Mouse (Mus musculus): ENCODE results near the gene Tssk2. TPM values are rescaled to one million over a fixed set of nuclear protein-coding genes. Genes with fewer than 3 reads are reported as not detected.

The Tssk2 gene
- polyA plus RNA-seq, 1 experiment from 2014 or later = not detected

- Histone ChIP-seq H3K36me3 (no peaks in the 10 kb centered on the region), H3K4me2 (replicated peaks) (no peak overlapping the region), H3K27me3 (no peaks in the 10 kb centered on the region), H3K4me1 (0 out of 2 replicates have a peak, but pooled peaks cover 2% of the 10 kb centered on the region), H3K27ac (replicated peaks) (no peak overlapping the region), H3K4me3 (replicated peaks) (no peak overlapping the region), H3K9ac (no peak overlapping the region), H3K9me3 (replicated peaks) (no peaks in the 10 kb centered on the region)
- WGBS = 23% methylated on average over 2 of the region's 2 CpGs
- ATAC-seq (ENCODE audit: insufficient number of reproducible peaks, low FRiP score, low TSS enrichment, low read depth) = peak; percentile 47; the same call in 1 of the 2 replicates
Measured at GRCm38 (mm10) chr16:17949421-17949877, 51.0 kb downstream of the Tssk2 start.

Other genes starting within 250 kb of the Tssk2 start
- 45.9 and 54.6 TPM in 2 replicates for gene Med15, start 165.7 kb upstream of the Tssk2 start, polyA plus RNA-seq (2015; fragmentation: Nextera tagmentation; extraction: Ambion mirVana)
- 91.5 and 93.4 TPM in 2 replicates for gene Klhl22, start 139.0 kb upstream of the Tssk2 start, polyA plus RNA-seq (2015; fragmentation: Nextera tagmentation; extraction: Ambion mirVana)
- gene Scarf2, start 101.4 kb upstream of the Tssk2 start, polyA plus RNA-seq (2015; fragmentation: Nextera tagmentation; extraction: Ambion mirVana) = 40.7 and 43.4 TPM in 2 replicates
- gene B830017H08Rik, start 65.5 kb upstream of the Tssk2 start, polyA plus RNA-seq (2015; fragmentation: Nextera tagmentation; extraction: Ambion mirVana) = 0.30 and 0.52 TPM in 2 replicates
- gene Car15, start 60.3 kb upstream of the Tssk2 start, polyA plus RNA-seq (2015; fragmentation: Nextera tagmentation; extraction: Ambion mirVana) = 2.8 and 3.9 TPM in 2 replicates
- 0.22 and 0.29 TPM in 2 replicates for gene Gm20518, start 7.0 kb upstream of the Tssk2 start, polyA plus RNA-seq (2015; fragmentation: Nextera tagmentation; extraction: Ambion mirVana)
- gene Tssk1, start 4.4 kb upstream of the Tssk2 start, polyA plus RNA-seq (2015; fragmentation: Nextera tagmentation; extraction: Ambion mirVana) = not detected in 2 replicates
- 86.0 and 90.2 TPM in 2 replicates for gene Dgcr2, start 75 bp upstream of the Tssk2 start, polyA plus RNA-seq (2015; fragmentation: Nextera tagmentation; extraction: Ambion mirVana)
- gene Ess2, start 12.7 kb downstream of the Tssk2 start, polyA plus RNA-seq (2015; fragmentation: Nextera tagmentation; extraction: Ambion mirVana) = 35.0 and 40.8 TPM in 2 replicates
- gene Gsc2, start 16.4 kb downstream of the Tssk2 start, polyA plus RNA-seq (2015; fragmentation: Nextera tagmentation; extraction: Ambion mirVana) = not detected in 2 replicates
- gene Slc25a1, start 29.6 kb downstream of the Tssk2 start, polyA plus RNA-seq (2015; fragmentation: Nextera tagmentation; extraction: Ambion mirVana) = 83.0 and 83.6 TPM in 2 replicates
- gene Vpreb2, start 81.8 kb downstream of the Tssk2 start, polyA plus RNA-seq (2015; fragmentation: Nextera tagmentation; extraction: Ambion mirVana) = not detected in 2 replicates
- 108 and 115 TPM in 2 replicates for gene Dgcr6, start 154.2 kb downstream of the Tssk2 start, polyA plus RNA-seq (2015; fragmentation: Nextera tagmentation; extraction: Ambion mirVana)
- 11.2 and 11.7 TPM in 2 replicates for gene Prodh, start 191.6 kb downstream of the Tssk2 start, polyA plus RNA-seq (2015; fragmentation: Nextera tagmentation; extraction: Ambion mirVana)
- gene Rtn4r, start 229.0 kb downstream of the Tssk2 start, polyA plus RNA-seq (2015; fragmentation: Nextera tagmentation; extraction: Ambion mirVana) = 7.4 and 7.9 TPM in 2 replicates

All from embryonic facial prominence, embryonic 15.5 days (tissue).